Mouse (Mus musculus) A20 (cell line): ENCODE measurements around the gene Slco1a4.
"Not testable (repeated sequence)": the region's sequence is repeated elsewhere in the genome, so short reads cannot be mapped to it uniquely, and the experiment has no call there.

Source experiments
- DNase-seq: peaks from one replicate; pipeline ENCODE4 v3.0.0-alpha.2; 2011; ENCODE audit warnings: low read depth, low spot score

The Slco1a4 gene

DNA sequence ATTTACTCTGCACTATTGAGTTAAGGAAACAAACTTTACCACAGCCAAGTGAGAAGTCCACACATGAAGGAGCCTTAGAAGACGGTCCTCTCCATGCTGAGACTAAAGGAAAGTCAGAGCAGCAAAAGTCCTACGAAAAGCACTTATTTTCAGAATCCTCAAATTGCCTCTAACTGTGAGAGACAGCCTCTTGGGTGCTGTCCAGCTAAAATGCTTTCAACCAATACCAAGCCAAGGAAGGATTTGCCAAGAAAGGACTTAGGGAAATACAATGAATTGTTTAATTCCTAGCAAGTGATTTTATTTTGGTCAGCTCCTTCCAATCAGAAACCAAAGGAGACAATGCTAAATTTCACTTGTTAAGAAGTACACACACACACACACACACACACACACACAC is at the start of gene Slco1a4:
Gene Slco1a4, minus strand, starts transcription at position 115 of the 400 bp plus-strand sequence.
- no peak for DNase-seq

DNA sequence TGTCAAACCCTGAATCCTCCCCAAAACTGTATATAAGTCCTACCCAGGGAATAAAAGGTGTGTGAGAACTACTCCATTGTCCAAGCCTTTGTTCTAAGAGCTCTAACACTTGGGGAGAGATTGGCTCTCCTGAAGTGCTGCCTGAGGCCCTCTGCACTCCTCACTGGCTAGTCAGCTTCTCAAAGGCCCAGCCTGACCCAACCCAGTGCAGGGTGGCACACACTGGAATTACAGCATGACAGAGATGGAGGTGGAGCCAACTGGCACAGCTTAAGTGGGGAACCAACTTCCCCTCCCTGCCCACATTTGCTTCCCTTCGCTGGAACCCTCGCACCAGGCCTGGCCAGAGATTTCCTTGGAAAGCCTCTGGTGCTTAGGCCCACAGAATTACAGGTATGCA is 42.2 kb upstream of the Slco1a4 start:
- no peak for DNase-seq

GRCm38 (mm10) chr6:141889723-141890122 is 33.7 kb upstream of the Slco1a4 start:
- DNase-seq, result no peak

GRCm38 (mm10) chr6:141888248-141888647 is 32.2 kb upstream of the Slco1a4 start:
- DNase-seq, result no peak

DNA sequence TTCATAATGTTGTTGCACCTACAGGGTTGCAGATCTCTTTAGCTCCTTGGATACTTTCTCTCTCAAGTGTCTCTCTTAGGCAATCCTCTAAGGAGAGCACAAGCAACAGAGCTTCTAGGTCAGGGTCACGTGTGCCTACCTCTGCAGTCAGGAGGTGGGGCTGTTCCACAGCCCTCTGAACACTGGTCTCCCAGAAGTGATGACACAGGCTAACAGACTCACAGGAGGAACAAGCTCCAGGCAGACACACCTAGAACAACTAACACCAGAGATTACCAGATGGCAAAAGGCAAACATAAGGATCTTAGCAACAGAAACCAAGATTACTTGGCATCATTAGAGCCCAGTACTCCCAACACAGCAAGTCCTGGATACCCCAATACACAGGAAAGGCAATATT is 26.6 kb upstream of the Slco1a4 start:
- DNase-seq, result no peak

DNA sequence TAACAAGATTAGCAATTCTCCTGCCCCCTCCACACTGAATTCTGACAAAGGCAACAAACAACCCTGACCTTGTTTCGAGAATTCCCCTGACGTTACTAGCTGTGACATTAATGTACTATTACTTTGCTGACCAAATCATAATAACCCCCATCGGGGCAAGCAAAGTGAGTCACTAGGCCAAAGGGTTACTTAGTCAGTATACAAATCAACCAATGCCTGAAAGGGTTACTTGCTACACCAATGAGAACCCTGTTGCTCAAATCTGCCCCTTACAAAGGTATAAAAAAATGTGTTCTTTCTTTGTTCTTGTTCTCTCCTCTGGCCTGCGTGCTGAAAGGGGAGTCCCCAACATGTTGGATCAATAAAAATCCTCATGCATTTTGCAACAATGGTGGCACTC is 19.7 kb upstream of the Slco1a4 start:
- not testable (repeated sequence) for DNase-seq

GRCm38 (mm10) chr6:141871711-141872110 is 15.7 kb upstream of the Slco1a4 start:
- DNase-seq, result no peak

DNA sequence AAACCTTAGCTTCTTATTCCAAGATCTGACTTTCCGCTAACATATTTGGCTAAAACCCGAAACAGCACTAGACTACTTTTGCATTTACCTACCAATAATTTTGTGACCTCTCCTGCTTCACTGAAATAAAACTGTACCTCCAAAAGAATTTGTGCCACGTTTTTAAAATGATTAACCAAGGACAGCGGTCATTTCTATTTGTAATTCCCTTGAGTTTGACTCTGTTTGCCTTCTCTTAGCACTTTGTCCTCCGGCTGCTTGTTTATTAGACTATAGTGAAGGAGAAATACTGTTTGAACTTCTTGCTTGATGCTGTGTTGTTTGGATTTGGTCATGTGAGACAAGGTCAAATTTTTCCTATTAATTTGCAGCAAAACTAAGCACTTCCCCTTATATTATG is 12.7 kb upstream of the Slco1a4 start:
- DNase-seq, result no peak

DNA sequence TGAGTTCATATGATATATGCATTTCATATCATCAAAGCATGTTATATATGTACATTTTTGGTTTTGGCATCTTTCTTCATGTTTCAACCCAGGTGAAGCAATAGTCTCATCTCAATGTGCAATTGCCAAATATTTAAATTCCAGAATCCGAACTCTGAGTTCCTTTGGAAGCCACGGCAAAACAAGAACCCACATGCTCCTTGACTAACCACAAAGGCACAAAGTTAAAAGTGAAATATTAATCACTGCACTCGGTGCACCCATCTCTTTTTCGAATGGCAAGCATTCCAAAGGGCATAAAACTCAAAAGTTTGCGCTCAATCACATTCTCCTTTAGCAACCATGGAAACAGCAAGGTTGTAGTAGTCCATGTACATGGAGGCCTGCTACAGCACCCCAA is 10.0 kb upstream of the Slco1a4 start:
- no peak for DNase-seq

GRCm38 (mm10) chr6:141857735-141858531 is 1.9 kb upstream of the Slco1a4 start:
- DNase-seq, result no peak

- DNase-seq, result no peak
These were observed 2.4 kb downstream of the Slco1a4 start for GRCm38 (mm10) chr6:141853616-141854015.

DNA sequence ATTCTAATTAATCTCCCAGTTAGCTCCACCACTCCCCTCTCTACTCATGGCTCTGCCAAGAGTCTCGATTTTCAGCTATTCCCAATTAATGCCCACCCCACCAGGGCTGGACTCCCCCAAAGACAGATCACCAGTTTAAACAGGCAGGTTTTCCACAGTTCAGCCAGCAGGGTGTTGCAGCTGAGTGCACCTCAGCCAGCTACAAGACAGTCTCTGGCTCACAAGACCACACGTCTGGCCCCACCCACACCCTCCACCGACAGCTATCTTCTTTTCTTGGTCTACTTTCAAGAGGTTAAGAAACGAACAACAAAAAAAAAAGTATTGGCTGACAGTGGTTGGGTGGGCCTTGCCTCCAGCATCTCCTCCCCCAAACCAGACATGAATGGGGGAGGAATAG is 6.9 kb downstream of the Slco1a4 start:
- no peak for DNase-seq

DNA sequence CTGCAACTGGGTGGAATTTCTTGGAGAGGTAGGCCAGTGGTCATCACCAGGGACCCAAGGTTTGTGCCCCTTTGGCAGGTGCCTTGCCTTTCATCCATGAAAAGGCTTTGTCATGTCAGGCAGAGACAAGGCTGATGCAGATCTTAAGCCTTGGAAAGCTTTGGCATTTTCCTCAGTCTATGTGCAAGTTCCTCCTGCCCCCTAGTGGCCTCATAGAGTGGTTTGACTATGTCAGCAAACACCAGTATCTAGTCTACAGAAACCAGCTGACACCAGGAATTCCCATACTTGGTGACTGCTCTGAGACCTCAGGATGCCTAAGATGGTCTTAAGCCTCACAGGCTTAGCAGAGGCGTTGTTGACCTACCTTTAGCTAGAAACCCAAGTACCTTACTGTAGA is 58.2 kb downstream of the Slco1a4 start:
- no peak for DNase-seq

- no peak for DNase-seq
These were observed 81.5 kb downstream of the Slco1a4 start for GRCm38 (mm10) chr6:141774476-141774875.

- DNase-seq, result no peak
These were observed 82.3 kb downstream of the Slco1a4 start, which contains the start of gene Gm5724 for GRCm38 (mm10) chr6:141773710-141774109. TSS of gene Gm5724 (minus strand) at chr6:141773810.
